Mouse (Mus musculus) kidney, adult 8-10 months (tissue): ENCODE data around the gene Fetub.

Experiments used
- DNase-seq, 2 experiments: peaks; one replicate each; pipeline ENCODE4 v3.0.0; 2022

Fetub gene

DNA sequence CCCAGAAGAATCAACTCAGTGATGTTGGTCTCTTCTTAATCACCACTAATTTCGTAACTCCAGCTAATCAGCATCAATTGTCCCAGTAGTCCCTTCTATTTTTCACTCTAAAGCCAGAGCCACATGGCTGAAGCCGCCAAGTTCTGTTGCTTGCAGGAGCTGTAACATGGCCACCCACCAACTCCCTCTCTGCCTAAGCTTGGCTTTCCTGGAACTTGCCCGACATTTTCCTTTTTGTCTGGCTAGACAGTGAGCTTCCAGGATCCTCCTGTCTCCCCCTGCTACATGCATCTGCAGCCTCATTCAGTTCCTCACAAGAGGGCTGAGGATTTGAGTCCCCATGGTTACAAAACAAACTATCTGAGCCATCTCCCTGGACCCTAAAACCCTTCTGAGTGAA, 6.1 kb upstream of the Fetub start:
- DNase-seq: no peak

GRCm38 (mm10) chr16:22912886-22913285, 5.2 kb upstream of the Fetub start:
- no peak for DNase-seq

DNA sequence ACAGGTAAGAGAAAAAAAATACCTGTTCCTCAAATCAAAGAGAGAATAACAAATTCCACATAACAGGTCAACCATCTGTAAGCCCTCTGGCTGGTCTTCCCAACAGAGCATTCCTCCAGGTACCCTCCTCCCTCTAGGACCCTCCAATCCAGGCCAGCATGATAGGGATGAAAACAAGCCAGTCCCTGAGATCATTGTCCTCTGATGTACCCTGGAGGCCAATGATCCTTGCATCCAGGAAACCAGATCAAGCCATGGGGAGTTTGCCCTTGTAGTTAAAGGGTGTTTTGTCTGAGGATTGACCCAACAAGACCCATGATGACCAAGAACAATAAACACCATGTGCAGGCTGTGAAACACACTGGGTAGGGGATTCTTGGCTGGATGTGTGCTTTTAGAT, 3.9 kb upstream of the Fetub start:
- no peak for DNase-seq

- no peak for DNase-seq
These were observed 654 bp downstream of the Fetub start for GRCm38 (mm10) chr16:22918664-22919312.

DNA sequence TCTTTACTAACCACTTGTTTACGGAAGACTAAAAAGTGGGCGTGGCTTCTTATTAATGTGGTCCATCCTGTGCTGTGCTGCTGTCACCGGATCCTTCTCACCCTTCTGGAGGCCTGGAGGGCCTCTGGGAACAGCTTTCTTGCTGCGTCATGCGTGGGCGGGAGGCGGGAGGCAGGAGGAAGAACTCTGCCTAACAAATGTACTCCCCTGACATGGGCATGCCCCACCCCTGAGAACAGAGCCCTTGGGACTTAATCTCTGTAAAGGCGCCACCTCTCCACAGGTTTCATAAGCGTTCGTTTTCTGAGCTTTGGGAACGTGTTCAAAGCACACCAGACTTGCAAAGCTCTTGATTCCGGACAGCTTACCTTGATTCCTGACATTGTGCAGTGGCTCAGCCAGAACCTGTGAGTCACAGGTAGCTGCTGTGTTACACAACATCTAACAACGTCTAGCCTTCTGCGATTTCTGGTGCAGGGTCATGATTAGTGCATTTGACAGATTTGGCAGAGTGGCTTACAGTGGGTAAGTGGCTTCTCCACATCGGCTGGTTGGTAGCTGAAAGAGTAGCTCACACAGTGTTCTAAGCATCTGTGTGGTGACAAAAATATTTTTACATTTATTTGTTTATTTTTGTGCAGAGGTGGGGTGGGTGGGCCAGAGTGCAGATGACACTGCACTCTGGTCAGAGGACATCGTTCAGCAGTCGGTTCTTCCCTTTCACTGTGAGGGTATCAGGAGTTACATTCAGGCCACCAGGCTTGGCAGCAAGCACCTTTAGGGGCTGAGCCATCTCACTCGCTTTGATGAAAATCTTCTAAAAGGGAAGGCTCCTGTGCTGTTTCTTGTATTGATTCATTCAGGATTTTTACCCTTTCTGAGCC, 2.1 kb downstream of the Fetub start:
- DNase-seq: peak in 1 of 2 experiments; percentile 21

GRCm38 (mm10) chr16:22921761-22922160, 3.6 kb downstream of the Fetub start:
- DNase-seq: no peak

DNA sequence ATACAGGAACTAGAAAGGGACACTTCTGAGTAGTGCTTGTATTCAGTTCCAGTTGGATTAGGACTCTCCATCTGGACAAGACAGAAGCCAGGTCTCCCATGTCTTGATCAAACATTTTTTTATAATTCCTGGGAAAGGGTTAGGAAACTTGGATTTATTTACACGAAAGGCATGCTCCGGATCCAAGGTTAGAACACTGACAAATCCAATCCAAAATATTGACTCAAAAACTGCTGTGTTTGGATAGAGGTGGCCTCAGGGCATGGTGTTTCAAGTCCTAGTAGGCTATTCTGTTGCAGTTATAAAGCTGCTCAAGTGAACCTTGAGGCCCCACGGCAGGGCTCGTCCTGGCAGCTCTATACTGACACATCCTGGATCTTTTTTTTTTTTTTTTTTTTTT, 4.3 kb downstream of the Fetub start:
- DNase-seq: no peak

DNA sequence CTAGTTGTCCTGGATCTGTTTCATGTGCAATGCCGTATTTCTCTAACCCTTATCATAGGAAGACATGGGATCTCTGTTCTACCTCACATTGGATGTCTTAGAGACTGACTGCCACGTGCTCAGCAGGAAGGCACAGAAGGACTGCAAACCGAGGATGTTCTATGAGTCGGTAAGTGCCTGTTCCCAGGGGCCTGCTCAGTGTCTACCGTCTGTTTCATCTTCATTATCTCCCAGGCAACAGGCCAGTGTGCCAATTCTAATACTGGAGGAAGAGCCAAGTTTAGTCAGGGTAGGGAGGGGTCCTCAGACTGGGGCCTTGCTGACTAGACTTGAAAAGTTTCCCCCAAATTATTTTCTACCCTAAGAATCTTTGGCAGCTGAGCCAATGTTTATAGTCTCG, 11.4 kb downstream of the Fetub start:
- no peak for DNase-seq

DNA sequence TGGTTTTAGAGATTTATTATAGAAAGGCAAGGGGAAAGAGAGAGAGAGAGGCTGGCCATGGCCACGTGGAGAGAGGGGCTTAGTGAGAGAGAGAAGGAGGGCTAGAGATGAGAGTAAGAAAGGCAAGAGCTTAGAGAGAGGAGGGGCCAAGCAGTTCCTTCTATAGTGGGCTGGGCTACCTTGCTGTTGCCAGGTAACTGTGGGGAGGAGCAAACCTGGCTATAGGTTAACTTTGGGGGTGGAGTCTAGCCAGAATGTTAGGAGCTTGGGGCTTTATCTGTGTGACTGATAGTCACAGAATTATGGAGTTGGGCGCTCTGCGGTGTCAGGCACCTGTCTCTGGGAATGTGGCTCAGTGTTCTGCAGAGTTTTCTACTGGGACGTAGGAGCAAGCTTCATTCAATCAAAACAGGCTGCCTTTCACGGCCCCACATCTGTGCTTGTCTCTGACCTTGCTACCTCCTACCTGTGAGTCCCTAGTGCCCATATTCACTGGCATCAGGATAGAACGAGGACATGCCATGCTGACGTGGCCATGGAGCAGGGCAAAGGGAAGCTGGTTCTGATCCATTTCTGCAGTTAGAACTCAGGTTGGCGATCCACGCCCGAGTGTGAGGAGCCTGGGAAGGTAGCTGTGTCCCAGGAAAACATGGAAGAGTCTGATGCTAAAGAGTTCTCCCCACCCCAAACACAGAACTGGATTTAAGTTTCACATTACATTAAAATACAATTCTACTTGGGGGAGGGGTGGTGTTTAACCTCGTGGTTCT, 13.5 kb downstream of the Fetub start:
- DNase-seq: no peak

DNA sequence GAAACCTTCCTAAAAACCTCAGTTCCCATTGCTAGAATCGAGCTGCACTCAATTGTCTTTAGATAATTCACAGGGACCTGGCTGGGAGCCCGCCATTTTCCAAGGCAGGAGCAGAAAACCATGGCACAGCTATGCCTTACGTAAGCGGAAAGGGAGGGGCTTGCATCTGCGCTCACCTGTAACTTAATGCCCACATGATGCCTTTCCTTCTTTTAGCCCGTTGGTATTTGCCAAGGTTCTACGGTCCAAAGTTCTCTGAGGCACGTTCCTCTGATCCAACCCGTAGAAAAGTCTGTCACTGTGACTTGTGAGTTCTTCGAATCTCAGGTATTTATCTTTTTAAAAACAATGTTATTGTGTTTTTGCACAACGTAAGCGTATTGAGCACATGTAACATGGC, 19.5 kb downstream of the Fetub start:
- peak; percentile 21 to 48 for DNase-seq

DNA sequence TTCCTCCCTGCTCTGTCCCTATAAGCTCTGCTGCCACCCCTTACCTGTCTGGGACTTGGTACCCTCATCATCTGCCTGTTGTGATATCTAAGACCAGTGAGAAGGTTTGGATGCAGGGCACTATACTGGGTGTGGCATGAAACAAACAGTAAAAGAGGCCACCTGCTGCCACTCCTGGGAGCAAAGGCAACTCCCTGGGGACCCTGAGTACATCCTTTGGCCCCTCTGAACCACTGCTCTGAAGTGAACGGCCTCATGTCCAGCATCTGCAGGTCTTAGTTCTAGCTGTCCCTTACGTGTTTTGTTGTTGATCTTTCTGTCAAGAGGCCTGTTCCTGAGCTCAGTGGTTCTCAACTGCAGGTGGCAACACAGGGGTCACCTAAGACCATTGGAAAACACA, 20.4 kb downstream of the Fetub start:
- no peak for DNase-seq

- DNase-seq: no peak
These were observed 21.1 kb downstream of the Fetub start for GRCm38 (mm10) chr16:22939120-22939695.

- DNase-seq: peak in 1 of 2 experiments; percentile 11
These were observed 23.8 kb downstream of the Fetub start for GRCm38 (mm10) chr16:22941825-22942476.

GRCm38 (mm10) chr16:22947371-22947770, 29.2 kb downstream of the Fetub start:
- no peak for DNase-seq

DNA sequence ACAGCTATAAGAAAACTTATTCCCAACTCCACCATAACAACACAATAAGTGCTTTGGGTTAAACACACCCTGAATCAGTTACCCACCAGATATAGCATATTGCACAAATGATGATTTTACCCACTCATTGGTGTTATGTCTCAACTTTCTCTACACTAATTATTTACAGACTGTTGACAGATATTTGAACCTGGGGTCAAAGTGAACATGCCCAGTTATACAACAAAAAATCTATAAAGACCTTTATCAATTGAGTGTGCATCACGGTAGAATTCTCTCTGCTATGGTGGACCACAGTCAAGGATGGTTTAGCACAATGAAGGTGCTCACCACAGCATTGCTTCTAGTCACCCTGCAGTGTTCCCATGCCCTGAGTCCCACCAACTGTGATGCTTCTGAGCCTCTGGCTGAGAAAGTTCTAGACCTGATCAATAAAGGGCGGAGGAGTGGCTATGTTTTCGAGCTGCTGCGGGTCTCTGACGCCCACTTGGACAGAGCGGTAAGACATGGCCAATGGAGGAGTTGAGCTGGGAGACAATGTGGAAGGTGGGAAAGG, 32.8 kb downstream of the Fetub start, which contains the start of gene Hrg:
Gene Hrg, plus strand, starts transcription at position 233 of the 556 bp plus-strand sequence.
- no peak for DNase-seq

DNA sequence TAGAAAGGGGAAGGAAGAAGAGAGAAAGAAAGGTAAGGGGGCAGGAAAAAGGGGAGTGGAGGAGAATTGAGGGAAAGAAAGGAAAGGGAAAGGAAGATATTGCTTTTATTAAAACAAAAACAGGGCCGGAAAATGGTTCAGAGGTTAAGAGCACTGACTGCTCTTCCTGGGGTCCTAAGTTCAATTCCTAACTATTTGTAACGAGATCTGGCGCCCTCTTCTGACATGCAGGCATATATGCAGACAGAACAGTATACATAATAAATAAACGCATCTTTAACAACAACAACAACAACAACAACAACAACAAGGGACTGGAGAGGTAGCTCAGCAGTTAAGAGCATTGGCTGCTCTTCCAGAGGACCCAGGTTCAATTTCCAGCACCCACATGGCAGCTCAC, 34.9 kb downstream of the Fetub start:
- peak; percentile 18 to 19 for DNase-seq

- no peak for DNase-seq
These were observed 37.4 kb downstream of the Fetub start for GRCm38 (mm10) chr16:22955397-22956084.

GRCm38 (mm10) chr16:22956085-22956439, 37.9 kb downstream of the Fetub start:
- no peak for DNase-seq

GRCm38 (mm10) chr16:22961073-22961472, 42.9 kb downstream of the Fetub start:
- DNase-seq: no peak

DNA sequence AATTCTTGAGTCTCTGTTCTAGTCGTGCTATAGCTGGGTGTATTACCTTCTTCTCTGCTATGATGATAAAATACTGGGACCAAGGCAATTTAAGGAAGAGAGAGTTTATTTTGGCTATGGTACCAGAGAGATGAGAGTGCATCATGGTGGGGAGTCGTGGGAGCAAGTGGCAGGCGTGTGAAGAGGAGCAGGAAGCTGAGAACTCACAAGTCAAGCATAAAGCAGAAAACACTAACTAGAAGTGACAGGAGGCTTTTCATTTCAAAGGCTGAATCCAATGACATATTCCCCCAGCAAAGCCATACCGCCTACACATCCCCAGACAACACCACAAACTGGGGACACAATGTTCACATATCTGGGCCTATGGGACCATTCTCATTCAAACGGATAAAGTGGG, 44.1 kb downstream of the Fetub start:
- no peak for DNase-seq

DNA sequence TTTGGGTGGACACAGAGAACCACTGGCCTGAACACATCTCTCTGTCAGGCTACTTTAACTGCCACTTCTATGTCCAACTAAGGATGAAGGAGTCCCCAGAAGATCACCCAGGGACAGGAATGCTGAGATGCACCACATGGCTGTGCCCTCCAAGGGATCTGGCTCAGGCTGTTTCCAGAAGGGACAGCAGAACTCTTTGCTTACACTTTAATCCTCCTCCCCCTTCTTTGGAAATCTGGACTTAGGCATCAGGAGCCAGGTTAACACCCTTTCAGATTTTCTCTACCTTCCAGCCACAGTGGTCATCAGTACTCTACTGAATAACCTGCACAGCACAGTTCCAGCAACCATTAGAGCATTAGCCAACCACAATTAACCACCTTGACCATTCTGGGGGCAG, 45.2 kb downstream of the Fetub start:
- no peak for DNase-seq
